Mouse (Mus musculus): Measurements from ENCODE around the gene Myzap. TPM values are rescaled to one million over a fixed set of nuclear protein-coding genes. Genes with fewer than 3 reads are reported as not detected.
"Not testable (repeated sequence)": the region's sequence is repeated elsewhere in the genome, so short reads cannot be mapped to it uniquely, and the experiment has no call there.

The Myzap gene
- polyA plus RNA-seq, 1 experiment from 2014 or later, result 2.4 TPM

DNA sequence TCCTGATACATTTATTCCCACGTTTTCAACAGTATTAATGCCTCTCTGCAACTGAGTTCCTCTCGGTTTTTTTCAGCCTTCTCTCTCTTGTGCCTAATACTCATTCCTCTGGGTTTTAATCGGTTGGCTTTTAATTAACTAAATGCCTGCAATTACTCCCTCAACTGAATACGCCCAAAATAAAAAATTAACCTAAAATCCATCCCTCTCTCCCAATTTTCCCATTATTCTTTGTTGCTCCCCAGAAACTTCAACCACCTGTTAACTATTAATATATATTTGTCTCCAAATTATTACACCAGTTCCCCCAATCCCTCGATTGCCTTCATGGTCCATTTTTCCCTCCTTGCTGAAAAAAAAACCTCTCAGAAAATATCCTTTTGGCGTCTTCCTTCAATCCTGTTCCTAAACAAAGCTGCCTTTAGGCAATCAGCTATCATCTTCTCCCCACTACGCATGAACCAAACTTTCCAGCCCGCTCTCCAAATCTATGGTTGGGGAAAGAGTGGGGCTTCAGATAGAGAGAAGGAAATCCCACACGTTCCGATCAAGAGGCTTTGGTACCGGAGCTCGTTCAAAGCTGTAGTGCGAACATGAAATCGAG, 107.2 kb downstream of the Myzap start:
- Histone ChIP-seq H3K9ac (replicated peaks; ENCODE audit: low read depth, low read length) (peak overlapping the region; percentile 99), H3K4me2 (ENCODE audit: low read depth, low read length) (peak overlapping the region; percentile 72), H3K9me3 (ENCODE audit: control insufficient read depth, low read length) (no peaks in the 10 kb centered on the region), H3K4me3 (ENCODE audit: low read depth, low read length) (peak overlapping the region; percentile 99), H3K27me3 (ENCODE audit: control insufficient read depth, insufficient read depth, low read length) (no peaks in the 10 kb centered on the region), H3K27ac (ENCODE audit: low read depth, low read length) (peak overlapping the region; percentile 91), H3K36me3 (ENCODE audit: control insufficient read depth, insufficient read depth, low read length) (peaks cover 29% of the 10 kb centered on the region), H3K4me1 (ENCODE audit: control insufficient read depth, insufficient read depth, low read length) (peaks cover 14% of the 10 kb centered on the region)
- ATAC-seq (ENCODE audit: low read depth), result no peak
- 2% methylated on average over 14 of the region's 14 CpGs for WGBS

DNA sequence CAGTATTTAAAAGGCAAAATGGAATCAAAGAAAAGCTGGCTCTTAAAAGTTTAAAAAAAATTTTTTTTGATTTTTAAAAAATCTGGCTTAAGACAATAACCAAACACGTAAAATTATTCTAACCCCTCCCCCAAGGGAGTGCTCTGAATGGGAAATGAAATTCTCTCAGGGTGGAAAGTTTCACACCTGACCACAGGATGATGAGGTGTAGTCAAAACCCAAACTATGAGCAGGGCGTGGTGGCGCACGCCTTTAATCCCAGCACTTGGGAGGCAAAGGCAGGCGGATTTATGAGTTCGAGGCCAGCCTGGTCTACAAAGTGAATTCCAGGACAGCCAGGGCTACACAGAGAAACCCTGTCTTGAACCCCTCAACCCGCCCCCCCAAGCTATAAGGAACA, 108.3 kb downstream of the Myzap start:
- not testable (repeated sequence) for H3K4me2 ChIP-seq (ENCODE audit: low read depth, low read length); H3K4me3 ChIP-seq (ENCODE audit: low read depth, low read length)

DNA sequence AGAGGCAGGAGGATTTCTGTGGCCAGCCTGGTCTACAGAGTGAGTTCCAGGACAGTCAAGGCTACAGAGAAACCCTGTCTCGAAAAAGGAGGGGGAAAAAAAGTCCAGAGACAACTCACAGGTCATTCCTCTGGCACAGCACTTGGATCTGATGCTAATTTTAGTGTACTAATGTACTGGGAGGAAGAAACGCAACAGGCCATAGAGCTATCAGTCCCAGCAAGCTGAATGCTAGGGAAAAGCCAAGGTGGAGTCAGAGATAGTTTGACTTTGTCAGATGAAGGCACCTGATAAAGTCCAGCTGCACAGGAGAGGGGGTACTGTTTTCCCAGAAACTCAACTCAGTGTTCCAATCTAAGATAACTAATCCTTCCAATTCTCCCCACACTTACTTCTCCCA, 111.9 kb downstream of the Myzap start:
- H3K36me3 ChIP-seq (ENCODE audit: control insufficient read depth, insufficient read depth, low read length), result peaks cover 55% of the 10 kb centered on the region
- H3K4me3 ChIP-seq (ENCODE audit: low read depth, low read length), result no peak overlapping the region
- 92% methylated on average over 2 of the region's 2 CpGs for WGBS
- H3K9me3 ChIP-seq (ENCODE audit: control insufficient read depth, low read length), result no peaks in the 10 kb centered on the region
- peaks cover 11% of the 10 kb centered on the region for H3K4me1 ChIP-seq (ENCODE audit: control insufficient read depth, insufficient read depth, low read length)
- H3K27me3 ChIP-seq (ENCODE audit: control insufficient read depth, insufficient read depth, low read length), result no peaks in the 10 kb centered on the region
- no peak overlapping the region for H3K4me2 ChIP-seq (ENCODE audit: low read depth, low read length)
- H3K27ac ChIP-seq (ENCODE audit: low read depth, low read length), result no peak overlapping the region
- H3K9ac ChIP-seq (replicated peaks; ENCODE audit: low read depth, low read length), result no peak overlapping the region
- ATAC-seq (ENCODE audit: low read depth), result no peak

More for the DNA sequence above, 108.3 kb downstream of the Myzap start:
- not testable (repeated sequence) for H3K9ac ChIP-seq (replicated peaks; ENCODE audit: low read depth, low read length); H3K27me3 ChIP-seq (ENCODE audit: control insufficient read depth, insufficient read depth, low read length); H3K27ac ChIP-seq (ENCODE audit: low read depth, low read length); H3K9me3 ChIP-seq (ENCODE audit: control insufficient read depth, low read length); ATAC-seq (ENCODE audit: low read depth)
- 90% methylated on average over 7 of the region's 7 CpGs for WGBS
- Histone ChIP-seq H3K4me1 (ENCODE audit: control insufficient read depth, insufficient read depth, low read length) (peaks cover 14% of the 10 kb centered on the region), H3K36me3 (ENCODE audit: control insufficient read depth, insufficient read depth, low read length) (peaks cover 40% of the 10 kb centered on the region)

DNA sequence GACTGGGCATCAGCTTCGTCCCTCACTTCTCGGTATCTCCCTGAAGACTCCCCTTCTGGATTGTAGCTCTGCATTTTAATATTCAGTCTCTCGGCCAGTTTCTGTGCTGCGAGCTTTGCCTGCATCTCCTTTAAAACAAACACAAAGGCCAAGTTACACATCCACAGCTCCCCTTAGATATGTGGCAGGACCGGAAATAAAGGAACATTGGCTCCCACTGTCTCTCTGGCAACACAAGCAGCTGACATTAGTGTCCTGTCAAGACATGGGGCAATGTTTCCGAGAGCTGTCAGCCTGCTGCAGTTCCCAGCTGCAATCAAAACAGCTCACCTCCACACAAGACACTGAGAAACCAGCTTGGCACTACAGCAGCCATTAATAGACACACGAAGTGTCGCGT, 112.7 kb downstream of the Myzap start:
- Histone ChIP-seq H3K9me3 (ENCODE audit: control insufficient read depth, low read length) (no peaks in the 10 kb centered on the region), H3K27ac (ENCODE audit: low read depth, low read length) (no peak overlapping the region), H3K36me3 (ENCODE audit: control insufficient read depth, insufficient read depth, low read length) (peaks cover 55% of the 10 kb centered on the region), H3K4me2 (ENCODE audit: low read depth, low read length) (no peak overlapping the region), H3K27me3 (ENCODE audit: control insufficient read depth, insufficient read depth, low read length) (no peaks in the 10 kb centered on the region), H3K4me1 (ENCODE audit: control insufficient read depth, insufficient read depth, low read length) (peaks cover 5% of the 10 kb centered on the region), H3K4me3 (ENCODE audit: low read depth, low read length) (no peak overlapping the region), H3K9ac (replicated peaks; ENCODE audit: low read depth, low read length) (no peak overlapping the region)
- ATAC-seq (ENCODE audit: low read depth), result no peak
- 96% methylated on average over 9 of the region's 9 CpGs for WGBS

DNA sequence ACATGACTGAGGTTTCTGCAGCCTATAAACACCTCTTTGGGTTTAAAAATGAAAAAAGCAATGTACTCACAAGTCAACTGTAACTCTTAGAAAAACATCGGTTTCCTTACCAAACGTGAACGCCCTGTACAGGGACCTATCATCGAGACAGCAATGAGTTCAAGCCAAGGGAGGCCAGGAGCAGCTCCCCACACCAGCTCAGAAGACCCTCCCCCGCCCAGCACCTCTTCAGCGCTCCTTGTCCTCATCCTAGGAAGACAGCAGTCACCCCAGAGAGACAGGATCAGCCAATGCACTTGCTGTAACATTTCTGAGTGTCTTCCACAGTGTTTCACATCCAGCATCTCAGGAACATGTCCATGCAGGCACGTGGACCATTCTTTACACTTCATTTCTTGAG, 113.6 kb downstream of the Myzap start:
- ATAC-seq (ENCODE audit: low read depth), result no peak
- peaks cover 55% of the 10 kb centered on the region for H3K36me3 ChIP-seq (ENCODE audit: control insufficient read depth, insufficient read depth, low read length)
- no peaks in the 10 kb centered on the region for H3K27me3 ChIP-seq (ENCODE audit: control insufficient read depth, insufficient read depth, low read length)
- no peaks in the 10 kb centered on the region for H3K9me3 ChIP-seq (ENCODE audit: control insufficient read depth, low read length)
- H3K9ac ChIP-seq (replicated peaks; ENCODE audit: low read depth, low read length), result no peak overlapping the region
- no peak overlapping the region for H3K4me2 ChIP-seq (ENCODE audit: low read depth, low read length)
- no peak overlapping the region for H3K4me3 ChIP-seq (ENCODE audit: low read depth, low read length)
- H3K4me1 ChIP-seq (ENCODE audit: control insufficient read depth, insufficient read depth, low read length), result no peaks in the 10 kb centered on the region
- 97% methylated on average over 7 of the region's 7 CpGs for WGBS
- no peak overlapping the region for H3K27ac ChIP-seq (ENCODE audit: low read depth, low read length)

DNA sequence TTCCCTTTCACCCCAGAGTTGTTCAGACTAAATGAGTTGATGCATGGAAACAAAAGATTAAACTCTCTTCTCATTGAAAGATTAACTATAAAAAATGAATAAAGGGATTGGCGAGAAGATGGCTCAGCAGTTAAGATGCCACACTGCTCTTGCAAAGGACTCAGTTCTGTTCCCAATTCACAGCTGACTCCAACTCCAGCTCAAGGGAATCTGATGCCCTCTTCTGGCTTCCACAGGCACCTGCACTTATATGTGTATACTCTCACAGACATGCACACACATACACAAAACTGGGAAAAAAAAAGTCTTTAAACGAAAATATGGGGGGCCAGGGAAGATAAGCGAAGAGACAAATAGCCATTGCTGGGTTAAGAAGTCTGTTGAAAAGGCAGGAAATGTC, 115.6 kb downstream of the Myzap start:
- WGBS, result 97% methylated on average over 3 of the region's 3 CpGs
- no peak overlapping the region for H3K27ac ChIP-seq (ENCODE audit: low read depth, low read length)
- no peak overlapping the region for H3K4me2 ChIP-seq (ENCODE audit: low read depth, low read length)
- H3K36me3 ChIP-seq (ENCODE audit: control insufficient read depth, insufficient read depth, low read length), result peaks cover 42% of the 10 kb centered on the region
- H3K9ac ChIP-seq (replicated peaks; ENCODE audit: low read depth, low read length), result no peak overlapping the region
- no peaks in the 10 kb centered on the region for H3K27me3 ChIP-seq (ENCODE audit: control insufficient read depth, insufficient read depth, low read length)
- no peak for ATAC-seq (ENCODE audit: low read depth)
- H3K4me3 ChIP-seq (ENCODE audit: low read depth, low read length), result no peak overlapping the region
- no peaks in the 10 kb centered on the region for H3K4me1 ChIP-seq (ENCODE audit: control insufficient read depth, insufficient read depth, low read length)
- no peaks in the 10 kb centered on the region for H3K9me3 ChIP-seq (ENCODE audit: control insufficient read depth, low read length)

DNA sequence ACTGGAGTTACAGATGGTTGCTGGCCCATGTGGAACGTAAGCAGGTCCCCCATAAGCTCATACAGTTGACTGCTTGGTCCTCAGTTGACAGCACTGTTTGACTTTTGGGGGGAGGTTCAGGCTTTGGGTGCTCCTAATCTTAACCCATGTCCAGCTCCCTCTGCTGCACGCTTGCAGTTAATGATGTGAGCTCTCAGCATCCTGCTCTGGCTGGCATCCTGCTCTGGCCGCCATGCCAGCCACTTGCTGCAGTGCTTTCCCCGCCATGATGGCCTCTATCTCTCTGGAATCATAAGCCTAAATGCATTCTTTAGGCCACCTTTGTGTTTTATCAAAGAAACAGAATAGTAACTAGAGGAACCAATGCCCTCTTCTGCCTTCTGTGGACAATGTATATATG, 116.6 kb downstream of the Myzap start:
- H3K9me3 ChIP-seq (ENCODE audit: control insufficient read depth, low read length), result no peaks in the 10 kb centered on the region
- no peak overlapping the region for H3K27ac ChIP-seq (ENCODE audit: low read depth, low read length)
- no peaks in the 10 kb centered on the region for H3K27me3 ChIP-seq (ENCODE audit: control insufficient read depth, insufficient read depth, low read length)
- H3K4me1 ChIP-seq (ENCODE audit: control insufficient read depth, insufficient read depth, low read length), result no peaks in the 10 kb centered on the region
- H3K4me2 ChIP-seq (ENCODE audit: low read depth, low read length), result no peak overlapping the region
- WGBS, result 97% methylated on average over 4 of the region's 4 CpGs
- H3K4me3 ChIP-seq (ENCODE audit: low read depth, low read length), result no peak overlapping the region
- ATAC-seq (ENCODE audit: low read depth), result no peak
- H3K36me3 ChIP-seq (ENCODE audit: control insufficient read depth, insufficient read depth, low read length), result peaks cover 31% of the 10 kb centered on the region
- H3K9ac ChIP-seq (replicated peaks; ENCODE audit: low read depth, low read length), result no peak overlapping the region

DNA sequence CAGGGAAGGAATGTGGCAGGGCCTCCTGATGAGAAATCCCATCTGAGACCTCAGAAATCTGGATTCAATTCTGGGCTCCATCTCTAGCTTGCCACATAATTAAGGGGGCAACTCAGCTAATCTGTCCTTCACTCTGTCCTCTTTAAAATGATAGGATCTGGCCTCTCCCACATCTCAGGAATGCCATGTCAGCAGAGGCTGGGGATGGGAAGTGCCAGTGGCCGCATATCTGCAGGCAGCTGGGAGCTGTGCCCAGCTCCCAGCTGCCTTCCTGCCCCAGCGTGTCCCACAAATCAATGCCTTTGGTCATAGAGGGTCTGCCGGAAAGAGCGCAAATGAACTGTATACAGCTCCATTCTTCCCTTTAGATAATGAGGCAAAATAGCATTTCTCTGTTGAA, 124.7 kb downstream of the Myzap start:
- Histone ChIP-seq H3K27me3 (ENCODE audit: control insufficient read depth, insufficient read depth, low read length) (no peaks in the 10 kb centered on the region), H3K9ac (replicated peaks; ENCODE audit: low read depth, low read length) (no peak overlapping the region), H3K4me1 (ENCODE audit: control insufficient read depth, insufficient read depth, low read length) (no peaks in the 10 kb centered on the region), H3K36me3 (ENCODE audit: control insufficient read depth, insufficient read depth, low read length) (no peaks in the 10 kb centered on the region), H3K9me3 (ENCODE audit: control insufficient read depth, low read length) (no peaks in the 10 kb centered on the region), H3K27ac (ENCODE audit: low read depth, low read length) (no peak overlapping the region), H3K4me2 (ENCODE audit: low read depth, low read length) (no peak overlapping the region), H3K4me3 (ENCODE audit: low read depth, low read length) (no peak overlapping the region)
- WGBS, result 63% methylated on average over 4 of the region's 4 CpGs
- no peak for ATAC-seq (ENCODE audit: low read depth)

DNA sequence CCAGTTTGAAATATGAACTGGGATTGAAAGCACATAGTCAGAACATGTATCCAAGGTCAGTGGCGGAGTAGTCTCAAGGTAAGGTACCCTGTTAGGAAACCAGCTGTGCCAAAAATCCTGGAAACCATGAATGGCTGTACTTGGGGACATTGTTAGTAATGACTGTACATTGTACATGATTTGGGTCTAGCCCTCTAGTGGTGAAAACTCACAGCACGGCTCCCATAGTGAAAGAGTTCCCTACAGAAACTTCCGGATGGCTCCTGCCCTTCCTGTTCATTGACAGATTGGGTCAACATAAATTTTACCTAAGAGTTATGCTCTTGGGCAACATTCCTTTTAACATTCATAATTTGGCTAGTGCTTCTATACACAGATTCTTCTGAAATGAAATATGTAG, 126.0 kb downstream of the Myzap start:
- no peak overlapping the region for H3K4me2 ChIP-seq (ENCODE audit: low read depth, low read length)
- H3K9ac ChIP-seq (replicated peaks; ENCODE audit: low read depth, low read length), result no peak overlapping the region
- no peaks in the 10 kb centered on the region for H3K36me3 ChIP-seq (ENCODE audit: control insufficient read depth, insufficient read depth, low read length)
- no peak for ATAC-seq (ENCODE audit: low read depth)
- 86% methylated on average over 3 of the region's 3 CpGs for WGBS
- H3K27me3 ChIP-seq (ENCODE audit: control insufficient read depth, insufficient read depth, low read length), result no peaks in the 10 kb centered on the region
- no peak overlapping the region for H3K27ac ChIP-seq (ENCODE audit: low read depth, low read length)
- no peaks in the 10 kb centered on the region for H3K4me1 ChIP-seq (ENCODE audit: control insufficient read depth, insufficient read depth, low read length)
- no peaks in the 10 kb centered on the region for H3K9me3 ChIP-seq (ENCODE audit: control insufficient read depth, low read length)
- H3K4me3 ChIP-seq (ENCODE audit: low read depth, low read length), result no peak overlapping the region

All from neural tube, embryonic 14.5 days (tissue).